Mouse (Mus musculus) embryonic fibroblast, embryonic 13.5 days (primary cell): ENCODE measurements around the gene Adamts5.

Source experiments
- CTCF ChIP-seq: IDR thresholded peaks from 2 replicates; pipeline ENCODE4 v1.5.1; 2011; ENCODE audit warnings: mild to moderate bottlenecking, control low read depth, low read length, moderate library complexity, borderline replicate concordance; ENCODE audit not compliant: insufficient read depth
- POLR2A ChIP-seq: IDR thresholded peaks from 2 replicates; pipeline ENCODE4 v1.6.1; 2011; ENCODE audit warnings: low read depth, mild to moderate bottlenecking, control low read depth, low read length, moderate library complexity

DNA sequence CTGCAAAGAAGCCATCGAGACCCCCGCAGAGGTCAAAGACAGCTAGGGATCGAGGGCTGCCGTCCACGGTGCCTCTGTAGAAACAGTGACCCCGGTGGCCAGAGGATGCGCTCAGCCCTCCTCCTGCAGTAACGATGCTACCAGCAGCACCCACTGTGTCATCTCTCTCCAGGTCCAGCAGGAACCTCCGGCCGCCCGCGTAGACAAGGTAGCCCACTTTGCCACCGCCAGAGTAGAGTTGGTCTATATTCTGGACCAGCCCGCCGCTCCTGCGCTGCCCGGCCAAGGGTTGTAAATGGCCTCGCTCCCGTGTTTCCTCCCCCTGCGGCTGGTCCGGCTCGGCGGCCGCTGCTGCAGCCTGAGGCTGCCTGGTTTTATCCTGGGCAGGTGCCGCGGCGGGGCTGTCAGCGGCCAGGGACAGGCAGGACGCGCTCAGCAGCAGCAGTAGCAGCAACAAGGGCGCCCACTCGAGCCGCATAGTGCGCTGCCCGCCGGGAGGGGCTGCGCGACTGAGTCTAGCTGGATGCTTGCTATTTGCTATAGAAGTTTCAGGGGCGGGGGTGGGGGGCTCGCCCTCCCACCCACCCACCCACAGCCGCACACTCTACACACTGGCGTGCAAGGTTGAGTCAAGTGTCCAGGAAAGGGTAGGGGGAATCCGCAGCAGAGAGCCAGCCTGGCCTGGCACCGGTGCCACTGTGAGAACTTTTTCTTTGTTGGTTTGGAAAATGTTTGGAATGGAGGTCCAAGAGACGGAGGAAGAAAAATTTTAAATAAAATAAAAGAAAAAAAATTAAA lies 1.6 kb downstream of the Adamts5 start:
- peak; percentile 31 for TF ChIP-seq POLR2A
- no peak for TF ChIP-seq CTCF
